Mouse (Mus musculus) hindbrain, embryonic 16.5 days (tissue): ENCODE data around the gene P2ry12. TPM values are rescaled to one million over a fixed set of nuclear protein-coding genes. Genes with fewer than 3 reads are reported as not detected.
A peak's percentile ranks its signal among the peaks of the same experiment; 100 is the strongest.

Experiments used
- ATAC-seq: fragments of 200-750 bp; cut with Nextera tagmentation; 2 replicates; pipeline ENCODE4 v1.8.0; 2017; ENCODE audit warnings: moderate TSS enrichment, moderate library complexity
- H3K27ac ChIP-seq: fragments of 300-500 bp; sonication (generic); 2 replicates; pipeline ENCODE4 v1.5.1; 2014; ENCODE audit warnings: low read depth, mild to moderate bottlenecking, control low read depth, low read length, moderate library complexity
- H3K27me3 ChIP-seq: fragments of 300-500 bp; sonication (generic); replicated peaks from 2 replicates; pipeline ENCODE4 v1.6.1; 2014; ENCODE audit warnings: low read length; ENCODE audit not compliant: control insufficient read depth, insufficient read depth
- H3K36me3 ChIP-seq: fragments of 300-500 bp; sonication (generic); 2 replicates; pipeline ENCODE4 v1.6.1; 2014; ENCODE audit warnings: mild to moderate bottlenecking, low read length, moderate library complexity, mixed read lengths; ENCODE audit not compliant: control insufficient read depth, insufficient read depth
- H3K4me1 ChIP-seq: fragments of 300-500 bp; sonication (generic); 2 replicates; pipeline ENCODE4 v1.6.1; 2014; ENCODE audit warnings: low read depth, low read length; ENCODE audit not compliant: control insufficient read depth, insufficient read depth
- H3K4me2 ChIP-seq: fragments of 300-500 bp; sonication (generic); 2 replicates; pipeline ENCODE4 v1.6.1; 2014; ENCODE audit warnings: mild to moderate bottlenecking, low read length, control low read depth, moderate library complexity
- H3K4me3 ChIP-seq: fragments of 300-500 bp; sonication (generic); 2 replicates; pipeline ENCODE4 v1.5.1; 2014; ENCODE audit warnings: mild to moderate bottlenecking, low read length, control low read depth, moderate library complexity
- H3K9ac ChIP-seq: fragments of 300-500 bp; sonication (generic); 2 replicates; pipeline ENCODE4 v1.6.1; 2014; ENCODE audit warnings: low read depth, mild to moderate bottlenecking, control low read depth, low read length, moderate library complexity
- H3K9me3 ChIP-seq: fragments of 300-500 bp; sonication (generic); 2 replicates; pipeline ENCODE4 v1.6.1; 2014; ENCODE audit warnings: mild to moderate bottlenecking, low read length, moderate library complexity; ENCODE audit not compliant: control insufficient read depth
- WGBS: fragments of 180-500 bp; shearing (Covaris S2); extraction: QIAGEN DNeasy Blood & Tissue Kit; methylation state at CpG from one replicate; pipeline ENCODE4 v1.1.7; 2014; 5-methylcytosine and 5-hydroxymethylcytosine counted together
- polyA plus RNA-seq: library from polyadenylated mRNA; unstranded; fragments of >200 nt; fragmentation: Nextera tagmentation; extraction: Ambion mirVana; gene quantifications from 2 replicates; pipeline ENCODE4 v1.2.1, GENCODE M21; 2015

The P2ry12 gene
- polyA plus RNA-seq, 1 experiment from 2014 or later: 10.3 TPM

DNA sequence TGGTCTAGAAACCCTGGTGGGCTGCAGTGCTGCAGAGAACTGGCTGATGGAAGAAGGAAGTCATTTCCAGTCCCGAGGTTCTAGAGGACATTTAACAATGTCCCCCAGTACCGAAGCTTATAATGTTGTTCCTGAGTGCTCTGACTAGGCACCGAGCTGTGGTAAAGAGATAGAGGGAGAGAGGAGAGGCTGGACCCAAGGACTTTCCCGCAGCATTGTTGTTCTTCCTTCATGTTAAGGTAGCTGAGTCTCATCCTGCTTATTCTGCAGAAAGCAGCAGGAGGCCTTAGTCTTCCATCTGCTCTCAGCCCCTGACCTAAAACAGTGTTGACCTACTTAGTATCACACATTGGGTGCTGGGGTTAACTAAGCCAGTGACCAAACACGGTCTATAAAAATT lies 85.8 kb downstream of the P2ry12 start:
- H3K9me3 ChIP-seq: no peaks in the 10 kb centered on the region
- no peak overlapping the region for H3K4me3 ChIP-seq
- 75% methylated on average over 5 of the region's 5 CpGs for WGBS
- H3K9ac ChIP-seq: no peak overlapping the region
- H3K4me1 ChIP-seq: no peaks in the 10 kb centered on the region
- no peak overlapping the region for H3K4me2 ChIP-seq
- H3K27me3 ChIP-seq: no peaks in the 10 kb centered on the region
- no peak overlapping the region for H3K27ac ChIP-seq
- ATAC-seq: no peak
- H3K36me3 ChIP-seq: no peaks in the 10 kb centered on the region

DNA sequence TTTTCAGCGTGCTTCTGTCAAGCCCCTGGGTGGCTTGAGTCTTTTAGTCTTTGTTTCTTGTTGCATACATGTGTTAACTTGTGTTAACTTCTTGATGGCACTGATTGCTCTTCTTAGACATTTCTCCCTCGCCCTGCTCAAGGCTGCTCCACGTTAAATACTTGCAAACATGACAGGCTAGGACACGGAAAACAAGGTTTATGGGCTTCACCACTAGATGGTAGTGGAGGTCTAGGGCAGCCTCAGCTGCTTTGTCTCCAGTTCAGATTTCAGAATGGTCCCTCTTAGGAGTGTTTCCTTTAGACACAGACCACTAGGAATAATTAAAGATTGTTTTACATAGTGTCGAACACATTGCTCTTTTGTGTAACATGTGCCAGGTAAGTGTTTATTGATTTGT lies 87.4 kb downstream of the P2ry12 start:
- H3K4me1 ChIP-seq: no peaks in the 10 kb centered on the region
- no peak overlapping the region for H3K9ac ChIP-seq
- peak; percentile 90 for ATAC-seq
- WGBS: 46% methylated on average over 5 of the region's 5 CpGs
- no peaks in the 10 kb centered on the region for H3K36me3 ChIP-seq
- H3K4me2 ChIP-seq: no peak overlapping the region
- no peak overlapping the region for H3K27ac ChIP-seq
- H3K9me3 ChIP-seq: no peaks in the 10 kb centered on the region
- no peaks in the 10 kb centered on the region for H3K27me3 ChIP-seq
- H3K4me3 ChIP-seq: no peak overlapping the region

DNA sequence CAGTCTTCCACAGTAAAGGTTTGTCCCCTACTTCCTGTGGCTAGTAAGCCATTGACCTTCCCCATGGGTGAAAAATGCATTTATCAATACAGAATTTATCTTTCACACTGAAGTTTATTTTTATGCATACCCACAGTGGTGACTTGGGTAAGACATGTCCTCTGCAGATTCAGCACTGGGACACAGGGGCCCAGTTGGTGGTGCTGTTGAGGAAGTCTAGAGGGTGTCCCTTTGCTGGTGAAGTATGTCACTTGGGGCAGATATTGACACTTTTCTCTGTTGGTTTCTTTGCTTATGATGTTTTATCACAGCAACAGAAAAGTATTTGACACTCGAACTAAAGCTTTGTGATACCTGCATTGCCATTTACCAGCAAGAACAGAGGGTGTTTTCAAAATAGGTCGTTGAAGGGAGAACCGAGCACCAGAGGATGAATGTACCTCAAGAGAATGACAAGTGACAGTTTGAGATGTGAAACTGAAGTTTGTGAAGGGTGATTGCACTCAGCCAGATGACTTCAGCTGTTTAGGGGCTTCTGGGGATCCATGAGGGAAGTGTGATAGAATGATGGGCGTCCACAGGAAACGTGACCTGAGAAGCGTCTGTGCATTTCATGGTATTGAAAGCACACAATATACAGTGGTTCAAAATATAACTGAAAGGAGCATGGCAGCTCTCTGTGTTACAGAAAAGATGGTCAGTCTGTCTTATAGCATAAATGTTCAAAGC lies 88.1 kb downstream of the P2ry12 start:
- H3K9me3 ChIP-seq: no peaks in the 10 kb centered on the region
- H3K4me1 ChIP-seq: no peaks in the 10 kb centered on the region
- H3K4me3 ChIP-seq: no peak overlapping the region
- no peak overlapping the region for H3K27ac ChIP-seq
- no peak overlapping the region for H3K9ac ChIP-seq
- no peaks in the 10 kb centered on the region for H3K27me3 ChIP-seq
- H3K36me3 ChIP-seq: no peaks in the 10 kb centered on the region
- no peak for ATAC-seq
- H3K4me2 ChIP-seq: no peak overlapping the region
- 81% methylated on average over 6 of the region's 6 CpGs for WGBS

DNA sequence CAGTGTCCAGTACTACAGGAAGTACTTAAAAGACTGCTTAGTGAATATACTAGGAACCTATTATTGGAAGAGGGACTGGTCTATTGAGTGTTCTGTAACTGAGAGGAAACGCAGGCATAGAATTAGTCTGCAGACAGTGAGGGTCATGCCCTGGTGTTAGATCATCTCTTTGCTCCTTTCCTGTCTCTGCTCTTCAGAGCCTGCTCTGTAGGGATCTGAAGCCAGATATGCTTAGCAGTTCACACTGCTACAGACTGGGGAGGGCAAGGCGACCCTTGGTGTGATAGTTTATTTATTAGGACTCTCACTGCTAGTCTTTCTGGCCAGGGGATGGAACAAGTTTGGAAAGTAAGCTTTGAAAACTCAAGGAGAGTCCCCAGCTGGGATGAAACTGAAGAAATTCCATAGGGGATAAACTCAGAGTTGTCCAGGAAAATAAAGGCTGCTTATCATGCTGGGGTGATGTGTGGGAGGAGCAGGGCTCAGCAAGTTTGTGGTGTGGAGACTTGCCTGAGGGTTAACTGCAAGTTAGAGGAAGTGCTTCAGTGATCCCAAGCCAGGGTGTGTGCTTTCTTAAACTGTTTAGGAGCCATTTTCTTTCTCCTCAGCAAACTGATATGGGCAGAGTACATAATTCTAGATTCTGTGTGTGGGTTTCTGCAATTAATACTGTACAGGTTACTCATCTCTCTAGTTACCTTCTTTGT lies 92.6 kb downstream of the P2ry12 start:
- WGBS: 87% methylated on average over 2 of the region's 2 CpGs
- no peak overlapping the region for H3K27ac ChIP-seq
- no peaks in the 10 kb centered on the region for H3K4me1 ChIP-seq
- H3K4me2 ChIP-seq: no peak overlapping the region
- H3K9me3 ChIP-seq: no peaks in the 10 kb centered on the region
- H3K9ac ChIP-seq: no peak overlapping the region
- H3K27me3 ChIP-seq: no peaks in the 10 kb centered on the region
- H3K4me3 ChIP-seq: no peak overlapping the region
- no peaks in the 10 kb centered on the region for H3K36me3 ChIP-seq
- no peak for ATAC-seq

DNA sequence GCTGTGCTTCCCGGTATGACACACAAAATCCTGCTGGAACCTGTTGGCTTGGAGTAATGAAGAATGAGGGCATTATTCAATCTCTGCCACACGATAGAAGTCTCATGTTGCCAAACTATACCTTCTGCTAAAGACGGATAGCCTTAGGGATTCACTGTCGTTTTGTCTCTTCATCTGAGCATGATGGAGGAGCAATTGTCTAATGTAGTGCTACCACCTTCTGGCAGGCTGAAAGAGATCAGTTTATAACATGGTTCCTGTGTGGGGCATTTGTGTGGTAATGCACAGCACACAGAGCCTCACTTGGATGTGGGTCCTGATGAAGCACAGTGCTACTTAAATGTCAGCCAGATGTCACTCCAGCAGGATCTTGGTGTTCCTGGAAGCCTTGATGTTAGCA lies 93.5 kb downstream of the P2ry12 start:
- Histone ChIP-seq H3K4me3 (no peak overlapping the region), H3K4me1 (no peaks in the 10 kb centered on the region), H3K4me2 (no peak overlapping the region), H3K9me3 (no peaks in the 10 kb centered on the region), H3K27ac (no peak overlapping the region), H3K27me3 (no peaks in the 10 kb centered on the region), H3K9ac (no peak overlapping the region), H3K36me3 (no peaks in the 10 kb centered on the region)
- 79% methylated on average over 4 of the region's 4 CpGs for WGBS
- no peak for ATAC-seq

DNA sequence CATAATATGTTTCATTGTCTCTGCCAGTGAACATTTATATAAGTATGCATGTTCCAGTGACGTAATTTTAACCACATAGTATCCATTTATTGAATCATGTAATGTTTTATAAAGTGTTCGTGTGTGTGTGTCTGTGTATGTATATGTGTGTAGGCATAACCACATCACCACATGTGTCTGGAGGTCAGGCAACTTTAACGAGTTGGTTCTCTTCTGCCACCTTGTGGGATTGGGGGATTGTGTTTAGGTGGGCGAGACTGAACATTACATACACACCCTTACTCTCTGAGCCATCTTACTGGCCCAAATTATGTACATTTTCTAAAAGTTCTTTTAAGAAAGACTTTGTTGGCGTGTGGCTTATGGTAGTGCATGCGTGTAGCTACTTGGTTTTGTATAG lies 94.2 kb downstream of the P2ry12 start:
- H3K27me3 ChIP-seq: no peaks in the 10 kb centered on the region
- H3K4me3 ChIP-seq: no peak overlapping the region
- WGBS: 93% methylated on average over 6 of the region's 6 CpGs
- no peak overlapping the region for H3K4me2 ChIP-seq
- no peak overlapping the region for H3K9ac ChIP-seq
- ATAC-seq: no peak
- H3K36me3 ChIP-seq: no peaks in the 10 kb centered on the region
- H3K4me1 ChIP-seq: no peaks in the 10 kb centered on the region
- H3K27ac ChIP-seq: no peak overlapping the region
- H3K9me3 ChIP-seq: no peaks in the 10 kb centered on the region

DNA sequence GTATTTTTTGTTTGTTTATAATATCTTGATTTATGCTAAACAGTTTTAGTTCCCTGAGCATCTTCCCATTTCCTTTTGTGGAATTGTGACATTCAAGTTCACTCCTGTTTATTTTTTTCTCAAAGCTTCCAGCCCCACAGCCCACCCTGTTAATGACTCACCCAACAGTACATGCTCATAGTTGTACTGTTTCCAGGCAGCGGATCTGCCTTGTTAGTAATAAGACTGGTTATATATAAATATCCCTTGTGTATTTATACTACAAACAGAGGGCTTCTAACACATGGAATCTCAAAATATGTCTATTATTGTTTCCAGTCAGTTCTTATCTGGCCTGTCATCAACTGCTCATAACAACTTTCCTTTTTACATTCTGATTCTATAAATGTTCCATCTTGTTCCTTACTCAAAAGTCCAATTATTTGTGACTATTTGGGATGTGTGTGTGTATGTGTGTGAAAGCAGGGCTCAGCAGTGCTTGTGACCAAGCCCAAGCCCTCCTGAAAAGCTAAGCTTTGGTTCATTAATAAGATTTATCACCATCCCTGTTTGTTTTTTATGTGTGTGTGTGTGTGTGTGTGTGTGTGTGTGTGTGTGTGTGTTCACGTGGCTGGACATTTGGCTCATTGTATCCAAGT lies 95.1 kb downstream of the P2ry12 start:
- Histone ChIP-seq H3K9me3 (no peaks in the 10 kb centered on the region), H3K9ac (no peak overlapping the region), H3K27me3 (no peaks in the 10 kb centered on the region), H3K4me3 (no peak overlapping the region), H3K27ac (no peak overlapping the region), H3K36me3 (no peaks in the 10 kb centered on the region), H3K4me2 (no peak overlapping the region), H3K4me1 (no peaks in the 10 kb centered on the region)
- 81% methylated on average over 2 of the region's 2 CpGs for WGBS
- ATAC-seq: no peak

Other genes starting within 250 kb of the P2ry12 start
- 0.91 and 1.0 TPM in 2 replicates for gene Gpr171, start 161.1 kb downstream of the P2ry12 start, polyA plus RNA-seq
- gene P2ry14, start 109.3 kb downstream of the P2ry12 start, polyA plus RNA-seq: 5.0 and 5.9 TPM in 2 replicates
- 0.18 TPM in 1 of 2 replicates, not detected in the other for gene Gpr87, start 67.8 kb downstream of the P2ry12 start, polyA plus RNA-seq
- gene P2ry13, start 52.0 kb downstream of the P2ry12 start, polyA plus RNA-seq: 1.9 and 2.3 TPM in 2 replicates
- 2.8 and 2.9 TPM in 2 replicates for gene Igsf10, start 81.5 kb upstream of the P2ry12 start, polyA plus RNA-seq